Mouse (Mus musculus) CH12.LX (cell line): ENCODE data around the gene Scarb1. TPM values are rescaled to one million over a fixed set of nuclear protein-coding genes. Genes with fewer than 3 reads are reported as not detected.

Experiments
- DNase-seq: peaks from one replicate; pipeline ENCODE4 v3.0.0-alpha.2; 2013; ENCODE audit errors: extremely low read depth
- H3K27ac ChIP-seq: 2 replicates; pipeline ENCODE4 v1.5.1; 2012; ENCODE audit warnings: low read depth, mild to moderate bottlenecking, control low read depth, moderate library complexity; ENCODE audit not compliant: insufficient read depth
- H3K27me3 ChIP-seq: replicated peaks from 2 replicates; pipeline ENCODE3; 2012; ENCODE audit warnings: inconsistent platforms
- H3K36me3 ChIP-seq, 2 experiments: replicated peaks in 1 of 2; 2 replicates each; pipeline versions ENCODE3 to v1.6.1; 2012; ENCODE audit warnings: inconsistent platforms in 1 of 2, low read length in 1 of 2, mild to moderate bottlenecking in 1 of 2, mixed read lengths in 1 of 2, moderate library complexity in 1 of 2; ENCODE audit not compliant: control insufficient read depth in 1 of 2, insufficient read depth in 1 of 2
- H3K4me1 ChIP-seq, 2 experiments: 2 replicates each; pipeline ENCODE4 v1.6.1; 2012; ENCODE audit warnings: inconsistent platforms in 1 of 2, moderate library complexity in 1 of 2; ENCODE audit not compliant: insufficient read depth in 2 of 2, control insufficient read depth in 1 of 2
- H3K4me2 ChIP-seq: 2 replicates; pipeline ENCODE4 v1.6.1; 2012; ENCODE audit warnings: low read depth, mild to moderate bottlenecking, control low read depth; ENCODE audit not compliant: poor library complexity, insufficient read depth, severe bottlenecking
- H3K4me3 ChIP-seq, 3 experiments: fragments of 150-350 bp in 1 of 3; sonication (generic) in 1 of 3; replicated peaks in 1 of 3; 2 replicates each; pipeline versions ENCODE3 to v1.5.1; 2011 to 2012; ENCODE audit warnings: low read depth in 2 of 3, low read length in 2 of 3, mild to moderate bottlenecking in 2 of 3, moderate library complexity in 2 of 3, control low read depth in 1 of 3, improper control_type of control experiment in 1 of 3, inconsistent platforms in 1 of 3, mixed read lengths in 1 of 3; ENCODE audit not compliant: poor library complexity in 1 of 3
- H3K79me2 ChIP-seq: replicated peaks from 2 replicates; pipeline ENCODE4 v1.6.1; 2012; ENCODE audit warnings: mild to moderate bottlenecking, moderate library complexity; ENCODE audit not compliant: control insufficient read depth, poor library complexity, insufficient read depth, severe bottlenecking; ENCODE audit errors: extremely low read depth
- H3K9ac ChIP-seq: 2 replicates; pipeline ENCODE4 v1.6.1; 2012; ENCODE audit warnings: low read depth, mild to moderate bottlenecking, control low read depth, moderate library complexity; ENCODE audit not compliant: insufficient read depth
- H3K9me3 ChIP-seq: replicated peaks from 2 replicates; pipeline ENCODE3; 2012; ENCODE audit warnings: low read length, inconsistent platforms, mixed read lengths
- BHLHE40 ChIP-seq: IDR thresholded peaks from 2 replicates; pipeline ENCODE4 v1.6.1; 2011; ENCODE audit warnings: mild to moderate bottlenecking, low read depth, low read length, improper control_type of control experiment
- E2F4 ChIP-seq: IDR thresholded peaks from 2 replicates; pipeline ENCODE4 v1.6.1; 2011; ENCODE audit warnings: low read depth, low read length, improper control_type of control experiment; ENCODE audit not compliant: insufficient replicate concordance
- ELF1 ChIP-seq: IDR thresholded peaks from 2 replicates; pipeline ENCODE4 v1.6.1; 2014; ENCODE audit warnings: low read depth, mild to moderate bottlenecking, inconsistent platforms, low read length, improper control_type of control experiment
- EP300 ChIP-seq: IDR thresholded peaks from 2 replicates; pipeline ENCODE4 v1.6.1; 2011; ENCODE audit warnings: low read length, improper control_type of control experiment
- GABPA ChIP-seq: IDR thresholded peaks from 2 replicates; pipeline ENCODE4 v1.6.1; 2012; ENCODE audit warnings: low read depth, low read length, improper control_type of control experiment, inconsistent platforms; ENCODE audit not compliant: insufficient replicate concordance
- HCFC1 ChIP-seq: IDR thresholded peaks from 2 replicates; pipeline ENCODE4 v1.6.1; 2012; ENCODE audit warnings: low read depth, mild to moderate bottlenecking, inconsistent platforms, low read length, improper control_type of control experiment
- IRF4 ChIP-seq: IDR thresholded peaks from 2 replicates; pipeline ENCODE4 v1.6.1; 2014; ENCODE audit warnings: low read depth, mild to moderate bottlenecking, inconsistent platforms, low read length, improper control_type of control experiment
- JUN ChIP-seq: IDR thresholded peaks from 2 replicates; pipeline ENCODE4 v1.6.1; 2011; ENCODE audit warnings: low read depth, mild to moderate bottlenecking, low read length, improper control_type of control experiment, moderate library complexity; ENCODE audit not compliant: insufficient read depth
- MAFK ChIP-seq: IDR thresholded peaks from 2 replicates; pipeline ENCODE4 v1.6.1; 2011; ENCODE audit warnings: low read length, improper control_type of control experiment; ENCODE audit not compliant: insufficient replicate concordance
- MAZ ChIP-seq: IDR thresholded peaks from 2 replicates; pipeline ENCODE4 v1.6.1; 2012; ENCODE audit warnings: low read depth, mild to moderate bottlenecking, inconsistent platforms, low read length, improper control_type of control experiment, moderate library complexity
- MEF2A ChIP-seq: IDR thresholded peaks from 2 replicates; pipeline ENCODE4 v1.6.1; 2014; ENCODE audit warnings: low read depth, mild to moderate bottlenecking, inconsistent platforms, low read length, improper control_type of control experiment, borderline replicate concordance
- NELFE ChIP-seq: IDR thresholded peaks from 2 replicates; pipeline ENCODE4 v1.6.1; 2011; ENCODE audit warnings: low read depth, low read length, improper control_type of control experiment
- PAX5 ChIP-seq: IDR thresholded peaks from 2 replicates; pipeline ENCODE4 v1.6.1; 2012; ENCODE audit warnings: low read length, inconsistent platforms, mixed read lengths
- POLR2A ChIP-seq: IDR thresholded peaks from 2 replicates; pipeline ENCODE4 v1.6.1; 2011; ENCODE audit warnings: low read depth, mild to moderate bottlenecking, improper control_type of control experiment, low read length
- RAD21 ChIP-seq: IDR thresholded peaks from 2 replicates; pipeline ENCODE4 v1.6.1; 2011; ENCODE audit warnings: low read depth, mild to moderate bottlenecking, low read length, improper control_type of control experiment, moderate library complexity
- RCOR1 ChIP-seq: conservative IDR thresholded peaks from 2 replicates; pipeline ENCODE4 v1.6.1; 2012; ENCODE audit warnings: low read depth, mild to moderate bottlenecking, inconsistent platforms, low read length, improper control_type of control experiment
- USF2 ChIP-seq: conservative IDR thresholded peaks from 2 replicates; pipeline ENCODE4 v1.6.1; 2011; ENCODE audit warnings: low read depth, low read length, improper control_type of control experiment
- ZC3H11A ChIP-seq: IDR thresholded peaks from 2 replicates; pipeline ENCODE4 v1.6.1; 2012; ENCODE audit warnings: low read depth, mild to moderate bottlenecking, inconsistent platforms, low read length, improper control_type of control experiment
- ZKSCAN1 ChIP-seq: IDR thresholded peaks from 2 replicates; pipeline ENCODE4 v1.6.1; 2012; ENCODE audit warnings: low read depth, inconsistent platforms, low read length, improper control_type of control experiment, borderline replicate concordance
- ZMIZ1 ChIP-seq: IDR thresholded peaks from 2 replicates; pipeline ENCODE4 v1.6.1; 2012; ENCODE audit warnings: low read depth, mild to moderate bottlenecking, inconsistent platforms, low read length, improper control_type of control experiment
- ZNF384 ChIP-seq: IDR thresholded peaks from 2 replicates; pipeline ENCODE4 v1.6.1; 2012; ENCODE audit warnings: low read depth, low read length, improper control_type of control experiment, inconsistent platforms
- dilution Hi-C: fragments of 300-500 bp; cut with MboI; formaldehyde crosslinking; loops from 2 replicates; pipeline ENCODE4 v1.14.3; 2020; ENCODE audit warnings: low sequenced_read_pairs; ENCODE audit not compliant: extremely low pct_unique_long_range_greater_than_20kb, extremely low pct_ligation_motif_present
- in situ Hi-C: fragments of 300-500 bp; cut with MboI; formaldehyde crosslinking; loops from 3 replicates; pipeline ENCODE4 v1.14.3; 2019; ENCODE audit warnings: low sequenced_read_pairs, low pct_ligation_motif_present, low pct_unique_long_range_greater_than_20kb, mixed read lengths
- polyA plus RNA-seq: library from polyadenylated mRNA; unstranded; fragments of >175 nt; gene quantifications from 2 replicates; pipeline ENCODE4 v1.2.1, GENCODE M21; 2012; ENCODE audit warnings: low read depth; ENCODE audit not compliant: insufficient read length
- total RNA-seq, 2 experiments: library from RNA; depleted of rRNA; stranded (reverse); fragments of 300-350 nt in 1 of 2; fragments of >200 nt in 1 of 2; gene quantifications; 2 replicates each; pipeline ENCODE4 v1.2.3; 2012 to 2014

Gene Scarb1
- total and polyA plus RNA-seq, 3 experiments = 11.6 to 24.7 (median 20.0) TPM

DNA sequence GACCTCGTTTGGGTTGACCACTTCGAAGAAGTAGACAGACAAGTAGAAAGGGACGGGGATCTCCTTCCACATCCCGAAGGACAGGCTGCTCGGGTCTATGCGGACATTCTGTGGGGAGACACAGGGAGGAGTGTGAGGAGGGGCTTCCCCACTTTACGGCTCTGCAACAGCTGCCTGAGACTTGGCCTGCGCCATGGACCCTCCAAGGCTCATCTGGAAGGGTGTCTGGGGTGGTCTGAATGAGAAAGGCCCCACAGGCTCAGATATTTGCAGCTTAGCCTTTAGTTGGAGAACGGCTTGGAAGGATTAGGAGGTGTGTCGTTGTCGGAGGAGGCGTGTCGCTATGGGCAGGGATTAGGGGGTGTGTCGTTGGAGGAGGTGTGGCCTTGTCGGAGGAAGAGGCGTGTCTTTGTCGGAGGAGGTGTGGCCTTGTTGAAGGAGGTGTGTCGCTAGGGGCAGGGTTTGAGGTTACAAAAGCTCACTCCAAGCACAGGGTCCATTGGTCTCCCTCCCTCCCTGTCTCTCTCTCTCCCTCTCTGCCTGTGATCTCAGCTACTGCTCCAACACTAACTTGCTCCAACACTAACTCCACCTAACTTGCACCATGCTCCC, 36.5 kb downstream of the Scarb1 start:
- H3K4me1 ChIP-seq = peaks cover 0 to 7% of the 10 kb centered on the region in 2 experiments; a peak in 1 of 4 replicates
- in situ Hi-C loops = no loop called here
- dilution Hi-C loops = no loop called here
- TF ChIP-seq E2F4 (no peak), BHLHE40 (no peak), MAFK (no peak), MAZ (no peak), HCFC1 (no peak), RCOR1 (no peak), RAD21 (no peak), MEF2A (no peak), USF2 (no peak), ZNF384 (no peak), ELF1 (no peak), EP300 (no peak), NELFE (no peak), GABPA (no peak), ZKSCAN1 (no peak), JUN (no peak), IRF4 (no peak), ZMIZ1 (no peak)
- H3K27ac ChIP-seq = no peak overlapping the region
- peaks cover 7 to 51% of the 10 kb centered on the region in 2 experiments for H3K36me3 ChIP-seq
- H3K79me2 ChIP-seq = no peaks in the 10 kb centered on the region
- peak; percentile 25 for DNase-seq
- peaks cover 6% of the 10 kb centered on the region for H3K9me3 ChIP-seq
- H3K27me3 ChIP-seq = no peaks in the 10 kb centered on the region
- H3K4me2 ChIP-seq = no peak overlapping the region
- no peak overlapping the region for H3K4me3 ChIP-seq
- no peak overlapping the region for H3K9ac ChIP-seq

DNA sequence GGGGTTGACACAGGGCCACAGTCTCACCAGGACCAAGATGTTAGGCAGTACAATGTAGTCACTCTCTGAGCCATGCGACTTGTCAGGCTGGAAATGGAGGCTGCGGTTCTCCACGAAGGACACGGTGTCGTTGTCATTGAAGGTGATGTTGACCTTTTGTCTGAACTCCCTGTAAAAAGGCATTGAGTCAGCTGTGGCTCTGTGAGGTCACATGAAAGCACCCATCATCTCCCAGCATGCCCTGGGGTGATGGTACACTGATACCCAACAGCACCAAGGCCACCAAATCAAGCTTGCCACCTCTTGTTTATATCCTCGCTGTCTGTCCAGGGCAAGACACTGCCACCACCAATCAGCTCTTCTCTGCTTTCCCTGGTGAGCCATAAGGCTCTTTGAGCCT, 37.8 kb downstream of the Scarb1 start:
- no peaks in the 10 kb centered on the region for H3K27me3 ChIP-seq
- TF ChIP-seq POLR2A (no peak), ZC3H11A (no peak), RCOR1 (no peak), PAX5 (no peak), RAD21 (no peak)
- in situ Hi-C loops (no loop called here), dilution Hi-C loops (no loop called here)
- H3K27ac ChIP-seq = no peak overlapping the region
- peaks cover 10 to 62% of the 10 kb centered on the region in 2 experiments for H3K36me3 ChIP-seq
- DNase-seq = no peak
- peaks cover 6% of the 10 kb centered on the region for H3K9me3 ChIP-seq
- H3K79me2 ChIP-seq = no peaks in the 10 kb centered on the region
- H3K9ac ChIP-seq = no peak overlapping the region
- H3K4me3 ChIP-seq = no peak overlapping the region
- H3K4me1 ChIP-seq = peaks cover 0 to 13% of the 10 kb centered on the region in 2 experiments; a peak in 2 of 4 replicates
- no peak overlapping the region for H3K4me2 ChIP-seq
